8 mouse cellular contexts compared by ENCODE assay signal in the genomic region with DNA sequence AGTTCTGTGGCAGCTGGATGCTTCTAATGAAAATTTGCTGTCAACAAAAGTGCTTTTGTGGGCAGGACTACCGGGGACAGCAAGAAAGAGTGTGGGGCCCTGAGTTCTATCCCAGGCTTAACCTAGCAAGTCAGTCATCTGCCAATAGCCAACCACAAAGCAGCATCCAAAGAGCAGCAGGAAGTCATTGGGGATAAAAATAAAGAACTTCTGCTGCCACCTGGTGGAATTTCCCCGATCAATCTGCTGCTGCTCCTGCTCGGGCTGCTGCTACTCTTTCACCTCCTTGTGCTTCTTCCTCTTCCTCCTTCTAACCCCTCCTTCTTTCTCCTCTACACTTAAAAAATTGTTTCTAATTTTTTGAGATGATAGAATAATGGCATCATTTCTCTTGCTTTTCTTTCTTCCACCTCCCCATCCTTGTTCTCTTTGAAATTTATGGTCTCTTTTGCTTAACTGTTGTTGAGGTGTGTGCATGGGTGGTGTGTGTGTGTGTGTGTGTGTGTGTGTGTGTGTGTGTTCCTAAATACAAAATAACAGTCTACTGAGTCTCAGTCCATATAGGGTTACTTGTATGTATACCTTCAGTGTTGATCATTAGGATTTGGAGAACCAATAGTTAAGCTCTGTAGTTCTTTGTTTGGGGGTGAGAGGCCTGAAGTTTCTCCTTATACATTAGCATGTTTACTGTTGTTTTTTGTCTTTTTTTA. TPM values are rescaled to one million over a fixed set of nuclear protein-coding genes. Genes with fewer than 3 reads are reported as not detected.
DNase-seq lines count a peak whose midpoint lies in the region; ATAC-seq and TF ChIP-seq lines count a peak whose summit lies in the region.

No protein-coding gene starts in this region.

- no peak for TF ChIP-seq POLR2A in kidney, adult 2 months (IDR thresholded peaks at IDR 0.05; ENCODE audit: low read depth, low read length)

- no peaks in the 10 kb centered on the region for H3K9me3 ChIP-seq in heart, embryonic 11.5 days (replicated peaks; ENCODE audit: control insufficient read depth, low read length)
- H3K9me3 ChIP-seq in limb, embryonic 11.5 days (ENCODE audit: control insufficient read depth, low read length) = no peaks in the 10 kb centered on the region
- H3K9me3 ChIP-seq in midbrain, embryonic 16.5 days (replicated peaks; ENCODE audit: control insufficient read depth, low read length, poor library complexity, severe bottlenecking) = no peaks in the 10 kb centered on the region

- DNase-seq in heart, adult 11 months = peak; percentile 95
- peak; percentile 82 for DNase-seq in embryo, embryonic 10.5 days (ENCODE audit: low spot score)
- peak; percentile 81 for DNase-seq in kidney, adult 2 months
- peak; percentile 76 for DNase-seq in limb, embryonic 11.5 days (ENCODE audit: low spot score)
- peak; percentile 35 to 62 for DNase-seq in spleen, adult 18-20 months

- TF ChIP-seq CTCF in kidney, adult 2 months (conservative IDR thresholded peaks at IDR 0.05; ENCODE audit: insufficient read depth, insufficient read length, low read depth, low read length) = peak; percentile 75

- H3K4me1 ChIP-seq in heart, embryonic 11.5 days (ENCODE audit: control insufficient read depth, insufficient read depth, low read length) = no peaks in the 10 kb centered on the region
- no peaks in the 10 kb centered on the region for H3K4me1 ChIP-seq in kidney, adult 2 months (ENCODE audit: control insufficient read depth, insufficient read depth, low read length)
- no peaks in the 10 kb centered on the region for H3K4me1 ChIP-seq in limb, embryonic 11.5 days (ENCODE audit: control insufficient read depth, insufficient read depth, low read length)
- H3K4me1 ChIP-seq in midbrain, embryonic 16.5 days (ENCODE audit: control insufficient read depth, insufficient read depth, low read length) = no peaks in the 10 kb centered on the region

- H3K27ac ChIP-seq in heart, embryonic 11.5 days (ENCODE audit: low read depth, low read length) = no peak overlapping the region
- no peak overlapping the region for H3K27ac ChIP-seq in kidney, adult 2 months (ENCODE audit: insufficient read depth, low read depth, low read length)
- no peak overlapping the region for H3K27ac ChIP-seq in limb, embryonic 11.5 days (replicated peaks; ENCODE audit: low read depth, low read length)
- H3K27ac ChIP-seq in midbrain, embryonic 16.5 days (ENCODE audit: low read length) = no peak overlapping the region

- WGBS in heart, embryonic 11.5 days (ENCODE audit: insufficient replicate concordance) = 6% methylated on average over 3 of the region's 3 CpGs
- WGBS in kidney, adult 2 months = 3% methylated on average over 3 of the region's 3 CpGs
- WGBS in limb, embryonic 11.5 days = 4% methylated on average over 3 of the region's 3 CpGs
- WGBS in midbrain, embryonic 16.5 days = 2% methylated on average over 3 of the region's 3 CpGs

- no peak; the same call in 1 of the 2 replicates for ATAC-seq in heart, embryonic 11.5 days (replicated peaks; ENCODE audit: insufficient number of reproducible peaks, low FRiP score, low TSS enrichment)
- peak; percentile 100 for ATAC-seq in granulocyte monocyte progenitor cell, adult 5-6 weeks (replicated peaks; ENCODE audit: poor library complexity, severe bottlenecking)
- peak; percentile 60; the same call in 1 of the 2 replicates for ATAC-seq in limb, embryonic 11.5 days (ENCODE audit: insufficient number of reproducible peaks, low FRiP score, low TSS enrichment, low read depth)
- peak; percentile 90 for ATAC-seq in midbrain, embryonic 16.5 days

- no peak overlapping the region for H3K4me3 ChIP-seq in heart, embryonic 11.5 days (ENCODE audit: low read depth, low read length)
- H3K4me3 ChIP-seq in kidney, adult 2 months (ENCODE audit: insufficient read depth, low read depth, low read length) = no peak overlapping the region
- no peak overlapping the region for H3K4me3 ChIP-seq in limb, embryonic 11.5 days (ENCODE audit: low read depth, low read length)
- no peak overlapping the region for H3K4me3 ChIP-seq in midbrain, embryonic 16.5 days (ENCODE audit: low read depth, low read length)

- H3K36me3 ChIP-seq in heart, embryonic 11.5 days (ENCODE audit: control insufficient read depth, insufficient read depth, low read length) = no peaks in the 10 kb centered on the region
- H3K36me3 ChIP-seq in kidney, adult 2 months (ENCODE audit: control insufficient read depth, insufficient read depth, low read length) = no peaks in the 10 kb centered on the region
- H3K36me3 ChIP-seq in limb, embryonic 11.5 days (ENCODE audit: control insufficient read depth, insufficient read depth, low read length) = no peaks in the 10 kb centered on the region
- H3K36me3 ChIP-seq in midbrain, embryonic 16.5 days (ENCODE audit: control insufficient read depth, insufficient read depth, low read length) = no peaks in the 10 kb centered on the region

- H3K4me2 ChIP-seq in heart, embryonic 11.5 days = no peak overlapping the region
- no peak overlapping the region for H3K4me2 ChIP-seq in limb, embryonic 11.5 days (ENCODE audit: low read depth, severe bottlenecking)
- no peak overlapping the region for H3K4me2 ChIP-seq in midbrain, embryonic 16.5 days (ENCODE audit: low read length)

- H3K9ac ChIP-seq in heart, embryonic 11.5 days (ENCODE audit: low read depth, low read length) = no peak overlapping the region
- H3K9ac ChIP-seq in limb, embryonic 11.5 days (ENCODE audit: low read length) = no peak overlapping the region
- H3K9ac ChIP-seq in midbrain, embryonic 16.5 days (ENCODE audit: low read depth, low read length) = no peak overlapping the region

- no peaks in the 10 kb centered on the region for H3K27me3 ChIP-seq in heart, embryonic 11.5 days (ENCODE audit: control insufficient read depth, insufficient read depth, low read length)
- no peaks in the 10 kb centered on the region for H3K27me3 ChIP-seq in kidney, adult 2 months (replicated peaks; ENCODE audit: control insufficient read depth, insufficient read depth, low read length)
- H3K27me3 ChIP-seq in limb, embryonic 11.5 days (ENCODE audit: control insufficient read depth, insufficient read depth, low read length) = no peaks in the 10 kb centered on the region
- H3K27me3 ChIP-seq in midbrain, embryonic 16.5 days (ENCODE audit: control insufficient read depth, insufficient read depth, low read depth, low read length) = no peaks in the 10 kb centered on the region

RNA-seq across cellular contexts. Expression of gene Cast, which starts 45.9 kb away (rescaled TPM):
- polyA plus RNA-seq in heart, embryonic 11.5 days (2014; fragmentation: Nextera tagmentation; extraction: Ambion mirVana) = 54.0 and 63.1 TPM in 2 replicates
- total RNA-seq in granulocyte monocyte progenitor cell, adult 5-6 weeks (2014; fragmentation: Nextera tagmentation) = 26.0 and 35.4 TPM in 2 replicates
- 56.4 and 68.1 TPM in 2 replicates for total RNA-seq in granulocyte monocyte progenitor cell, adult 5-6 weeks (2017)
- polyA plus RNA-seq in kidney, adult 2 months (2012; rRNA removed) = 7.2 and 8.4 TPM in 2 replicates
- 20.3 and 23.4 TPM in 2 replicates for polyA plus RNA-seq in limb, embryonic 11.5 days (2014; fragmentation: Nextera tagmentation; extraction: Ambion mirVana)
- 6.0 and 7.2 TPM in 2 replicates for polyA plus RNA-seq in midbrain, embryonic 16.5 days (2015; fragmentation: Nextera tagmentation; extraction: Ambion mirVana)
